Mouse (Mus musculus) bone marrow, adult 2 months (tissue): Measurements from ENCODE around the gene Hdac11. TPM values are rescaled to one million over a fixed set of nuclear protein-coding genes. Genes with fewer than 3 reads are reported as not detected.

Source experiments
- H3K27ac ChIP-seq: fragments of 200-500 bp; 2 replicates; pipeline ENCODE4 v1.5.1; 2012; ENCODE audit warnings: low read depth, mild to moderate bottlenecking, control low read depth, inconsistent platforms, low read length; ENCODE audit not compliant: control insufficient read depth, poor library complexity, insufficient read depth
- H3K4me1 ChIP-seq: fragments of 200-500 bp; 2 replicates; pipeline ENCODE4 v1.6.1; 2011; ENCODE audit warnings: low read length; ENCODE audit not compliant: control insufficient read depth, insufficient read depth
- H3K4me3 ChIP-seq: fragments of 200-500 bp; replicated peaks from 2 replicates; pipeline ENCODE3; 2011; ENCODE audit warnings: mild to moderate bottlenecking, low read depth, low read length, control low read depth; ENCODE audit not compliant: control insufficient read depth
- CTCF ChIP-seq: fragments of 200-500 bp; IDR thresholded peaks from 2 replicates; pipeline ENCODE4 v1.5.1; 2011; ENCODE audit warnings: low read length, control low read depth; ENCODE audit not compliant: control insufficient read depth, insufficient read depth
- POLR2A ChIP-seq: fragments of 200-500 bp; IDR thresholded peaks from 2 replicates; pipeline ENCODE4 v1.6.1; 2011; ENCODE audit warnings: low read depth, mild to moderate bottlenecking, control low read depth, low read length, borderline replicate concordance; ENCODE audit not compliant: control insufficient read depth
- WGBS: fragments of 180-500 bp; shearing (Covaris S2); methylation state at CpG from one replicate; pipeline ENCODE4 v1.1.7; 2018; 5-methylcytosine and 5-hydroxymethylcytosine counted together
- polyA plus RNA-seq: library from polyadenylated mRNA; stranded (reverse); fragments of >200 nt; gene quantifications from 2 replicates; pipeline ENCODE4 v1.2.4, GENCODE M21; 2011; ENCODE audit warnings: low replicate concordance; ENCODE audit not compliant: missing spikeins, insufficient read depth, insufficient read length

Gene Hdac11
- polyA plus RNA-seq, 1 experiment, result 7.6 TPM

- peak overlapping the region; percentile 6; the same call in 1 of the 2 replicates for H3K27ac ChIP-seq
- peaks cover 1% of the 10 kb centered on the region; the same call in 1 of the 2 replicates for H3K4me1 ChIP-seq
- WGBS, result 38% methylated on average over 7 of the region's 7 CpGs
- TF ChIP-seq CTCF (no peak), POLR2A (no peak)
- no peak overlapping the region for H3K4me3 ChIP-seq
Observed at GRCm38 (mm10) chr6:91124286-91125227, 31.9 kb upstream of the Hdac11 start.

- Histone ChIP-seq H3K27ac (no peak overlapping the region), H3K4me1 (peaks cover 1% of the 10 kb centered on the region; the same call in 1 of the 2 replicates), H3K4me3 (no peak overlapping the region)
- 60% methylated on average over 2 of the region's 2 CpGs for WGBS
- TF ChIP-seq CTCF (no peak), POLR2A (no peak)
Observed at GRCm38 (mm10) chr6:91125228-91125585, 31.3 kb upstream of the Hdac11 start.

- H3K27ac ChIP-seq, result no peak overlapping the region
- WGBS, result 67% methylated on average over 4 of the region's 4 CpGs
- H3K4me3 ChIP-seq, result no peak overlapping the region
- no peaks in the 10 kb centered on the region; the same call in 1 of the 2 replicates for H3K4me1 ChIP-seq
- TF ChIP-seq CTCF, result peak; percentile 42; the same call in 1 of the 2 replicates
- no peak for TF ChIP-seq POLR2A
Observed at GRCm38 (mm10) chr6:91128996-91129395, 27.5 kb upstream of the Hdac11 start.

GRCm38 (mm10) chr6:91130856-91131255 is 25.6 kb upstream of the Hdac11 start:
- no peak for TF ChIP-seq POLR2A
- no peak for TF ChIP-seq CTCF
- Histone ChIP-seq H3K4me1 (no peaks in the 10 kb centered on the region; the same call in 1 of the 2 replicates), H3K4me3 (no peak overlapping the region), H3K27ac (no peak overlapping the region)
- 11% methylated on average over 1 of the region's 1 CpGs for WGBS

- no peak overlapping the region for H3K4me3 ChIP-seq
- H3K4me1 ChIP-seq, result peaks cover under 1% of the 10 kb centered on the region; the same call in 1 of the 2 replicates
- H3K27ac ChIP-seq, result no peak overlapping the region
- WGBS, result 83% methylated on average over 10 of the region's 10 CpGs
- no peak for TF ChIP-seq CTCF
- TF ChIP-seq POLR2A, result no peak
Observed at GRCm38 (mm10) chr6:91137343-91137956, 19.0 kb upstream of the Hdac11 start.

GRCm38 (mm10) chr6:91139846-91140245 is 16.6 kb upstream of the Hdac11 start:
- Histone ChIP-seq H3K4me3 (no peak overlapping the region), H3K27ac (no peak overlapping the region), H3K4me1 (peaks cover 3% of the 10 kb centered on the region; the same call in 1 of the 2 replicates)
- TF ChIP-seq POLR2A, result no peak
- TF ChIP-seq CTCF, result peak; percentile 95
- 25% methylated on average over 4 of the region's 4 CpGs for WGBS

GRCm38 (mm10) chr6:91145056-91145455 is 11.4 kb upstream of the Hdac11 start:
- Histone ChIP-seq H3K4me1 (peaks cover 3% of the 10 kb centered on the region; the same call in 1 of the 2 replicates), H3K4me3 (no peak overlapping the region), H3K27ac (no peak overlapping the region)
- no peak for TF ChIP-seq CTCF
- no peak for TF ChIP-seq POLR2A
- 68% methylated on average over 3 of the region's 3 CpGs for WGBS

- Histone ChIP-seq H3K27ac (no peak overlapping the region), H3K4me3 (no peak overlapping the region), H3K4me1 (peaks cover 3% of the 10 kb centered on the region; the same call in 1 of the 2 replicates)
- 83% methylated on average over 5 of the region's 5 CpGs for WGBS
- TF ChIP-seq POLR2A (no peak), CTCF (no peak)
Observed at GRCm38 (mm10) chr6:91145572-91145971, 10.9 kb upstream of the Hdac11 start.

- 51% methylated on average over 5 of the region's 5 CpGs for WGBS
- no peak overlapping the region for H3K27ac ChIP-seq
- no peak for TF ChIP-seq POLR2A
- TF ChIP-seq CTCF, result no peak
Observed at GRCm38 (mm10) chr6:91146443-91147151, 9.9 kb upstream of the Hdac11 start.

More at GRCm38 (mm10) chr6:91146443-91147151, 9.9 kb upstream of the Hdac11 start:
- no peak overlapping the region for H3K4me3 ChIP-seq
- H3K4me1 ChIP-seq, result peaks cover 3% of the 10 kb centered on the region; the same call in 1 of the 2 replicates
